Mouse (Mus musculus): Measurements from ENCODE around the gene Rab21. TPM values are rescaled to one million over a fixed set of nuclear protein-coding genes. Genes with fewer than 3 reads are reported as not detected.

Rab21 gene
- polyA plus RNA-seq (2017; shearing (Covaris generic)): 10 to 100 TPM; 17.9 to 25.3 TPM

GRCm38 (mm10) chr10:115315473-115316171 is at the start of gene Rab21:
Gene Rab21, minus strand, starts transcription at chr10:115315594.
- ATAC-seq: peak; percentile 65

DNA sequence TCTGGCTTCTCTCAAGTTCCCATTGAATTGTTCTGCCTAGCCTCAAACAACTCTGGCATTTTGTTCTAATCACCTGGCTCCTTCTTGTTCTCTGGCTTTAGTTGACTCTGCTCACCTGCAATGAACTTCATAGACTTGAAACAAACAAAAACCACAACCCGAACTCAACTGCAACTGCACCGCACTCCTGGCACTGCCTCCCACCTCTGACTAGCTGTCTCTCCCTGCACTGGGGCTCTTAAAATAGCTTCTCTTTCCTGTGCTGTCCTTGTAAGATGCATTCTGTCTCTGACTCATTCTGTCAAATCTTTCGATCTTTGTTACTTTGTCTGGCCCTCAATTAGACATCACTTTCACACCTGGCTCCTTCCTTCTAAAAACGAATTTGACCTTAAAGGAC is 47.8 kb upstream of the Rab21 start:
- peak; percentile 39 for ATAC-seq

DNA sequence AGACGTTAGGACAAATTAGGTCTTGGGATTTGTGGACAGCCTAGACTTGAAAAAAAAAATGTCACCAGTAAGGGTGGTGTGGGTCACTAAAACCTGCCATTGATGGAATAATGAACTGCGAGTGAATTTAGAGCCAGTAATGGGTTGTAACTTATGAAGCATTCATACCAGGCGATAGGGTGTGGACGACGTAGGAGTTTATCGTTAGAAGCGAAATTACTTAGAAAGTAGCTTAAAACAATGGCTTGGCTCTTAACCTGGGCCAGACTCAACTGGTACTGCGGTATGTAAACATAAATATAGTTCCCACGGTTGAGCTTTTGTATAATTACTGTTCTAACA is 47.2 kb upstream of the Rab21 start:
- ATAC-seq: peak; percentile 21

- peak; percentile 75 for ATAC-seq
These were observed 46.6 kb upstream of the Rab21 start, which contains the start of gene Tmem19 for GRCm38 (mm10) chr10:115361840-115362622. Gene Tmem19, minus strand, starts transcription at chr10:115362501.

- no peak for ATAC-seq
These were observed 43.7 kb upstream of the Rab21 start for GRCm38 (mm10) chr10:115359066-115359465.

DNA sequence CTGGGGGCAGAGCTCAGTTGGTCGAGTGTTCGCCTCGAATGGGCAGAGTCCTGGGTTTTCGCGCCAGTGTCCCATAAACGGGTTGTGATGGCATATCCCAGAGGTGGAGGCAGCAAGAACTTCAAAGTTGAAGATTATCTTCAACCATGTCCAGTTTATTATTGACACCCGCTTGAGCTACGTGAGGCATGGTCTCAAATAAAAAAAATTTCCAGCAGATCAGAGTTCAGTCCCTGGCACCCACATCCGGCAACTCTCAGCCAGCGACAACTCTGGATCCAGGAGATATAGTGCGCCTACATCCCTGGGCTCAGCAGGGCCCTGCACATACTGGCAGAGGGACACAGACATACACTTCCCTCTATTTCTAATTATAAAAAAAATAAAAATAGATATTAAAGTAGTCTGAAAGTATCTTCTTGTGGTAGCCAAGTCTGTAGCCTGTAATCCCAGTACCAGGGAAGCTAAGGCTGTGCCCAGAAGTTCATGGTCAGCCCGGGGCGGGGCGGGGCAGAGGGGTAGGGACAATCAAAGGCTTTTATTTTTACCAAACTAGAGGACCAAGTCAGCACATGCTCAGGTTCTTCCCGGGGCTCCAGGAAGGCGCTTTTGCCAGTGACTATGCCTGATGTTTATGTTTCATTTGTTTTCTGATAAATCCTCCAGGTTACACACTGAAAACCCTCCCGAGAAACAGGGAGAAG is 43.0 kb upstream of the Rab21 start:
- no peak for ATAC-seq

- no peak for ATAC-seq
These were observed 40.7 kb upstream of the Rab21 start for GRCm38 (mm10) chr10:115356106-115356505.

- ATAC-seq: no peak
These were observed 39.6 kb upstream of the Rab21 start for GRCm38 (mm10) chr10:115355016-115355415.

DNA sequence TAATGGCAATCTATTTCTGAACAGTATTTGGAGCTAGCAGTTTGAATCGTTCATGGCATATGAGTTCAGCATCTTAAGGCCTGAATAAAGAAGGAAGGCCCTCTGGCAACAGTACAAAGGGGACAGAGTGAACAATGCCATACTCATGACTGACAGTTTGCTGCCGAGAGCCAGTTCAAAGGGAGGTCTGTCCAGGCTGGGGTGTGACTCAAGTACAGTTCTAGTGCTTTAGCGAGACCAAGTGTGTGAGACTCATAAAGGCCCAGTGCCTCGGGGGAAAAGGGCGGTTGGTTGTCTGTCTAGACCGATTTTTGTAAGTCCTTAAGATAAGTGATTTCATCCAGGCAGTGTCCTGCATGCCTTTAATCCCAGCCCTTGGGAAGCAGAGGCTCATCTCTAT is 39.2 kb upstream of the Rab21 start:
- no peak for ATAC-seq

DNA sequence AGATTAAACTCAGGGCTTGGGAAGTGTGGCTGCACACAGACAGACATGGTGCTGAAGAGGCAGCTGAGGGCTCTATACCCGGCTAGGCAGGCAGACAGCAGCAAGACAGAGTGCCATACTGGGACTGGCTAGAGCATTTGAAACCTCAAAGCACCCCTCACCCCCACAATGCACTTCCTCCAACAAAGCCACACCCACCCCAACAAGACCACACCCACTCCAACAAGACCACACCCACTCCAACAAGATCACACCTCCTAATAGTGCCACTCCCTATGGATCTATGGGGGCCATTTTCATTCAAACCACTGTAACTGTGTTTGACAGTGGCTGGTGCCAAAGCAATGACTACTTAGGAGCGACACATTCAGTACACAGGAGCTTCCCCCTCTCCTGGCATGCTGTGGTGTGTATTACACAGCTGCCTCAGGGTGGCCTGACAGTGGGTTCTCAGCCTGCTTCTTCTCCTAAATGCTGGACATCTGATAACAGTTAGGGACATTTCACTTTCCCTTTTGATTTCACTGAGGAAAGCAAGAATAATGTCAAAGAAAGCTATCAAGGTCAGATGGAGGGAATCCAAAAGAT is 35.5 kb upstream of the Rab21 start:
- ATAC-seq: no peak

DNA sequence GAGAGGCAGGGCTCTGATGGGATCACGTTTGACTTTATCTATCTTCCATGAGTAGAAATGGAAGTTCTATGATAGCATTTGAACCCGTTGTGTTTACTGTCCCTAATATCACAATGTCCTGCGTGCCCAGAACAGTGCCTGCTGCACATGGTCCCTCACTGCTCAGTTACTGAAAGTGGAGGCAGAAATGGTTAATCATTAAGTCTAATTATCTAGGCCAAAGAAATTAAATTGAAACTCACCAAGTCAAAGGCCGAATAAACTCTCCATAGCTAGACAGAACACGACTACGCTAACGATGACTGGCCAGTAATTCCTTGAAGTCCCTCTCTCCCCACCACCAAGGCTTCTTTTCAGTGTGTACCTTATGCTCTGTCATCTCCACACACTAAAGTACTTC is 34.1 kb upstream of the Rab21 start:
- ATAC-seq: no peak

DNA sequence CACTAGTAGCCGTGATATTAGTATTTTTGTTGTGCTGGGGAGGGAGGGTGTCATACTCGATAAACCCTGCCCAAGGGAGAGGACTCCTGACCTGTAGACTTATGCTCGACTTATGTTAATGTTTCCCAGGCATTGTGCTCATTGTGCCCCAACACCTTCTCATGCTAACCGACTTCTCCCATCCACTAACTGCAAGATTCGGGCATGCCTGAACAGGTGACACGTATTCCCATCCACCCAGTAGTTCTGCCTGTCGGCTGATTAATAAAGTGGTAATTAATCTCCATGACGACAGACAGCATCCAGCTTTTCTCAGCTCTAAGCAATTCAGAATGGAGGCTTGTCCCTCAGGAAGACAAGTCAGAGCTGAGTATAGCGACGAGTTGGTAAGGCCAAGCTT is 33.6 kb upstream of the Rab21 start:
- ATAC-seq: no peak

GRCm38 (mm10) chr10:115348131-115348530 is 32.7 kb upstream of the Rab21 start:
- ATAC-seq: no peak

DNA sequence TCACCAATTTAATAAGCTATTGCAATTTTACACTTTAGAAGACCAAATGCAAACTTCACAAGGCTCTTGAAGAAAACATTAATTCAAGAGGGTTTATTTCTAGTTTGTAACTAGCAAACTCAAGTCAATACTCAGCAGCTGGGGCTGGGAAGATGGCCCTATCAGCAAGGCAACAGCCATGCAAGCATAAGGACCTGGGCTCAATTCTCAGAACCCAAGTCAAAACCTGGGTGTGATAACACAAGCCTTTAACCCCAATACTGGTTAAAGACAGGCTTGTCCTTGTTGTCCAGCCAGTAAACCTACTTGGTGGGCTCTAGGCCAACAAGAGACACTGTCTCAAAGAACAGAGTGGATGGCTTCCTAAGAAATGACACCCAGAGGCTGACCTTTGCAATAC is 31.1 kb upstream of the Rab21 start:
- ATAC-seq: no peak

- no peak for ATAC-seq
These were observed 27.5 kb upstream of the Rab21 start for GRCm38 (mm10) chr10:115342771-115343425.

- no peak for ATAC-seq
These were observed 24.5 kb upstream of the Rab21 start for GRCm38 (mm10) chr10:115339820-115340328.

- ATAC-seq: no peak
These were observed 21.5 kb upstream of the Rab21 start for GRCm38 (mm10) chr10:115336901-115337300.

DNA sequence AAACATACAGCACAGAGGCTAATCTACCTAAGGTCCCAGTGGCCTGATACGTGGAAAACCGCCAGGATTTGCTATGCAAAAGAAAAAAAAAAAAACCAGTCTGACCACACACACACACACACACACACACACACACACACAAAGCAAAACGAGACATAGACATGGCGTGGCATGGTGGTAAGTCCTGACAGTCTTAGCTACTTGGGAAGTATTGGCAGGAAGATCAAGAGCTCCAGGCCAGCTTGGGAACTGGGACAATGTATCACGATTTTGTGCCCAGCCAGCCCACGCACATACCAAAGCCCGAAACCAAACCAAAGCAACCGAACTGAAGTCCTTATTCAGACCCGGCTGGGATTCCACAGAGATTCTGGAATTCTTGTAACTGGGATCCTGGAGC is 18.1 kb upstream of the Rab21 start:
- no peak for ATAC-seq

- ATAC-seq: peak; percentile 36
These were observed 17.6 kb upstream of the Rab21 start for GRCm38 (mm10) chr10:115332997-115333396.

GRCm38 (mm10) chr10:115332420-115332952 is 17.1 kb upstream of the Rab21 start:
- ATAC-seq: peak; percentile 79

DNA sequence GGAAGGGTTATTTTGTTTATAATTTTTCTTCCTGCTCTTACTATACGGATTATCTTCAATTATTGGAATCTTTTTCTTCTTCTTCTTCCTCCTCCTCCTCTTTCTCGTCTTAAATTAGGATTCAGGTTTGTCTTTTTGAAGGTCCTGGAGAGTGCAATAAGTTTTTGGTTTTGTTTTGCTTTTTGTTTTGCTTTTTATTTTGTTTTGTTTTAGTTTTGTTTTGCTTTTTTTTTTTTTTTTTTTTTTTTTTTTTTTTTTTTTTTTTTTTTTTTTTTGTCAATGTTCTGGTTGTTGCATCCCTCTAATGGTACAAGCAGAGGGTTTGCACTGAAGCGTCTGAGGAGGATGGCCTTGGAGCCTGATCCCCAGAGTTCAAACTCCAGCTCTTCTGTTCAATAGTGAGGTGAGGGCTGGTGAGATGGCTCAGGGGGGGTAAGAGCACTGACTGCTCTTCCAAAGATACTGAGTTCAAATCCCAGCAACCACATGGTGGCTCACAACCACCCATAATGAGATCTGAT is 13.7 kb upstream of the Rab21 start:
- ATAC-seq: no peak

GRCm38 (mm10) chr10:115328514-115328913 is 13.1 kb upstream of the Rab21 start:
- peak; percentile 5 for ATAC-seq

All from CD4-positive, CD25-positive, alpha-beta regulatory T cell, adult 4 months (primary cell).